Mouse (Mus musculus): ENCODE measurements around the gene Klhdc8b. TPM values are rescaled to one million over a fixed set of nuclear protein-coding genes. Genes with fewer than 3 reads are reported as not detected.
A peak's percentile ranks its signal among the peaks of the same experiment; 100 is the strongest.

The Klhdc8b gene
- polyA plus RNA-seq, 1 experiment, result 18.3 TPM

GRCm38 (mm10) chr9:108493246-108493645 is 31.9 kb upstream of the Klhdc8b start:
- Histone ChIP-seq H3K4me1 (ENCODE audit: control insufficient read depth, insufficient read depth, low read length) (peaks cover 5% of the 10 kb centered on the region), H3K4me3 (replicated peaks; ENCODE audit: control insufficient read depth, low read depth, low read length) (no peak overlapping the region), H3K27ac (ENCODE audit: control insufficient read depth, insufficient read depth, low read depth, low read length, poor library complexity) (no peak overlapping the region)
- TF ChIP-seq POLR2A (IDR thresholded peaks at IDR 0.05; ENCODE audit: borderline replicate concordance, control insufficient read depth, low read depth, low read length), result no peak
- WGBS, result 90% methylated on average over 8 of the region's 8 CpGs

GRCm38 (mm10) chr9:108492043-108492750 is 30.8 kb upstream of the Klhdc8b start:
- TF ChIP-seq CTCF (IDR thresholded peaks at IDR 0.05; ENCODE audit: control insufficient read depth, insufficient read depth, low read length) (no peak), POLR2A (IDR thresholded peaks at IDR 0.05; ENCODE audit: borderline replicate concordance, control insufficient read depth, low read depth, low read length) (no peak)
- H3K27ac ChIP-seq (ENCODE audit: control insufficient read depth, insufficient read depth, low read depth, low read length, poor library complexity), result no peak overlapping the region
- WGBS, result 37% methylated on average over 16 of the region's 16 CpGs
- H3K4me1 ChIP-seq (ENCODE audit: control insufficient read depth, insufficient read depth, low read length), result peaks cover 5% of the 10 kb centered on the region
- peak overlapping the region; percentile 34 for H3K4me3 ChIP-seq (replicated peaks; ENCODE audit: control insufficient read depth, low read depth, low read length)

DNA sequence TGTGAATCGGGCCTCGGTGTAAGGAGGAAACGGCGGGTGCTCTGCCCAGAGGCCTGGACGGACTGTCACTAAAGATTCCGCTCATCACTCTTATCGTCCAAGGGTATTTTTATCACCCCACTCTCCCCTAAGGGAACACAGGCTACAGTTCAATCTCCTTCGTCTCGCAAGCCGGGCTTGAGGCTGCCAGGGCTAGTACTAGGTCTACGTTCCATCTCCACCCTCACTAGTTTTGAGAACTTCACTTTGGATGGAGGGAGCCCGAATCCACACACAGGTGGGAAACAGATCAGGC is 29.9 kb upstream of the Klhdc8b start:
- TF ChIP-seq CTCF (IDR thresholded peaks at IDR 0.05; ENCODE audit: control insufficient read depth, insufficient read depth, low read length) (no peak), POLR2A (IDR thresholded peaks at IDR 0.05; ENCODE audit: borderline replicate concordance, control insufficient read depth, low read depth, low read length) (no peak)
- peak overlapping the region; percentile 96 for H3K27ac ChIP-seq (ENCODE audit: control insufficient read depth, insufficient read depth, low read depth, low read length, poor library complexity)
- peaks cover 5% of the 10 kb centered on the region for H3K4me1 ChIP-seq (ENCODE audit: control insufficient read depth, insufficient read depth, low read length)
- peak overlapping the region; percentile 86 for H3K4me3 ChIP-seq (replicated peaks; ENCODE audit: control insufficient read depth, low read depth, low read length)
- under 1% methylated on average over 12 of the region's 12 CpGs for WGBS

GRCm38 (mm10) chr9:108490559-108491285 is 29.3 kb upstream of the Klhdc8b start, which contains the start of gene Usp19:
Gene Usp19 (plus strand): TSS chr9:108490602.
- TF ChIP-seq POLR2A (IDR thresholded peaks at IDR 0.05; ENCODE audit: borderline replicate concordance, control insufficient read depth, low read depth, low read length) (peak; percentile 66; the same call in 1 of the 2 replicates), CTCF (IDR thresholded peaks at IDR 0.05; ENCODE audit: control insufficient read depth, insufficient read depth, low read length) (no peak)
- WGBS, result under 1% methylated on average over 69 of the region's 69 CpGs
- Histone ChIP-seq H3K27ac (ENCODE audit: control insufficient read depth, insufficient read depth, low read depth, low read length, poor library complexity) (peak within 1 kb of the TSS; percentile 96), H3K4me3 (replicated peaks; ENCODE audit: control insufficient read depth, low read depth, low read length) (peak within 1 kb of the TSS; percentile 86), H3K4me1 (ENCODE audit: control insufficient read depth, insufficient read depth, low read length) (peaks cover 5% of the 10 kb centered on the region)

- H3K4me1 ChIP-seq (ENCODE audit: control insufficient read depth, insufficient read depth, low read length), result peaks cover 5% of the 10 kb centered on the region
- TF ChIP-seq CTCF (IDR thresholded peaks at IDR 0.05; ENCODE audit: control insufficient read depth, insufficient read depth, low read length), result no peak
- no peak for TF ChIP-seq POLR2A (IDR thresholded peaks at IDR 0.05; ENCODE audit: borderline replicate concordance, control insufficient read depth, low read depth, low read length)
- 41% methylated on average over 26 of the region's 26 CpGs for WGBS
- H3K4me3 ChIP-seq (replicated peaks; ENCODE audit: control insufficient read depth, low read depth, low read length), result peak overlapping the region; percentile 86
- peak overlapping the region; percentile 96 for H3K27ac ChIP-seq (ENCODE audit: control insufficient read depth, insufficient read depth, low read depth, low read length, poor library complexity)
These were observed 28.5 kb upstream of the Klhdc8b start for GRCm38 (mm10) chr9:108489702-108490558.

- Histone ChIP-seq H3K27ac (ENCODE audit: control insufficient read depth, insufficient read depth, low read depth, low read length, poor library complexity) (0 out of 2 replicates have a peak overlapping the region, but pooled peaks have one; percentile 96), H3K4me1 (ENCODE audit: control insufficient read depth, insufficient read depth, low read length) (peaks cover 5% of the 10 kb centered on the region), H3K4me3 (replicated peaks; ENCODE audit: control insufficient read depth, low read depth, low read length) (no peak overlapping the region)
- TF ChIP-seq POLR2A (IDR thresholded peaks at IDR 0.05; ENCODE audit: borderline replicate concordance, control insufficient read depth, low read depth, low read length), result no peak
- no peak for TF ChIP-seq CTCF (IDR thresholded peaks at IDR 0.05; ENCODE audit: control insufficient read depth, insufficient read depth, low read length)
- 88% methylated on average over 20 of the region's 20 CpGs for WGBS
These were observed 27.8 kb upstream of the Klhdc8b start for GRCm38 (mm10) chr9:108489215-108489614.

DNA sequence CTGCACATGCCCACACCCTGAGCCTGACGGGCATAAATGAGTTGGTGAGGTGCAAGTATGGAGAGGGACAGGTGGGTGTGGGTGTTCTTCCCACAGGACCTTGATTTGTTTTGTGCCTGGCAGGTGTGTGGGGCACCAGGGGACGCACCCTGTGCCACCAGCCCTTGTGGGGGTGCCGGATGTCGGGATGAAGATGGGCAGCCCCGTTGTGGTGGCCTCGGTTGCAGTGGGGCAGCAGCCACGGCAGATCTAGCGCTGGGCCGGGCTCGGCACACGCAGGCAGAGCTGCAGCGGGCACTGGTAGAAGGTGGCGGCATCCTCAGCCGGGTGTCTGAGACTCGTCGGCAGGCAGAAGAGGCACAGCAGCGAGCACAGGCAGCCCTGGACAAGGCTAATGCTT is 27.0 kb upstream of the Klhdc8b start:
- Histone ChIP-seq H3K4me1 (ENCODE audit: control insufficient read depth, insufficient read depth, low read length) (peaks cover 5% of the 10 kb centered on the region), H3K27ac (ENCODE audit: control insufficient read depth, insufficient read depth, low read depth, low read length, poor library complexity) (no peak overlapping the region), H3K4me3 (replicated peaks; ENCODE audit: control insufficient read depth, low read depth, low read length) (no peak overlapping the region)
- 89% methylated on average over 17 of the region's 17 CpGs for WGBS
- no peak for TF ChIP-seq POLR2A (IDR thresholded peaks at IDR 0.05; ENCODE audit: borderline replicate concordance, control insufficient read depth, low read depth, low read length)

GRCm38 (mm10) chr9:108486973-108487530 is 25.7 kb upstream of the Klhdc8b start:
- peaks cover 5% of the 10 kb centered on the region for H3K4me1 ChIP-seq (ENCODE audit: control insufficient read depth, insufficient read depth, low read length)
- no peak overlapping the region for H3K27ac ChIP-seq (ENCODE audit: control insufficient read depth, insufficient read depth, low read depth, low read length, poor library complexity)
- TF ChIP-seq POLR2A (IDR thresholded peaks at IDR 0.05; ENCODE audit: borderline replicate concordance, control insufficient read depth, low read depth, low read length) (no peak), CTCF (IDR thresholded peaks at IDR 0.05; ENCODE audit: control insufficient read depth, insufficient read depth, low read length) (no peak)
- WGBS, result 82% methylated on average over 8 of the region's 8 CpGs
- H3K4me3 ChIP-seq (replicated peaks; ENCODE audit: control insufficient read depth, low read depth, low read length), result no peak overlapping the region

Measured in bone marrow, adult 2 months (tissue).